Mouse (Mus musculus): ENCODE measurements around the gene Ebf3. TPM values are rescaled to one million over a fixed set of nuclear protein-coding genes. Genes with fewer than 3 reads are reported as not detected.

Gene Ebf3
- total and polyA plus RNA-seq, 2 experiments from 2014 or later: 7.1 to 90.4 TPM

GRCm38 (mm10) chr7:137278171-137278570, 36.1 kb downstream of the Ebf3 start:
- TF ChIP-seq CTCF (IDR thresholded peaks at IDR 0.05): no peak
- WGBS: 73% methylated on average over 7 of the region's 7 CpGs
- peak; percentile 71 for DNase-seq (ENCODE audit: low spot score)

DNA sequence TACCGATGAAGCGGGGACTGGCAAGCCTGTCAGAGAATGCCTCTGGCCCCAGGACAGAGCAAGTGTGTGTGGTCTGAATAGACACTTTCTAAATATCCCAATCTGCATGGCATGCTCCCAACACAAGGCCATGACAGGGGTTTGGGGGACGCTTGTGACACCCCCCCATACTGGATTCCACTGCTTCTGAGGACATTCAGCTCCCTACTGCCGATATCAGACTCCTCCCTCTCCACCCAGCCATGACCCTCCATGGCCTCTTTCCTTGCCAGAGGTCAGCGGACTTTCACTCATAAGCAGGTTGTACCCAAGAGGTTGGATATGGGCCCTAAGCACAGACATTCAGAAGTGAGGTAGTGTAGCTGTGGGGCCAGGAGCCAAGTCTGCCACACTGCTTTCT, 36.5 kb downstream of the Ebf3 start:
- ATAC-seq (ENCODE audit: low FRiP score) (no peak), DNase-seq (ENCODE audit: low spot score) (no peak)
- H3K4me3 ChIP-seq (ENCODE audit: low read depth, low read length): no peak overlapping the region
- no peaks in the 10 kb centered on the region for H3K27me3 ChIP-seq (ENCODE audit: insufficient read depth, low read length)
- H3K27ac ChIP-seq (ENCODE audit: low read depth, low read length): no peak overlapping the region
- H3K9me3 ChIP-seq (ENCODE audit: low read length): no peaks in the 10 kb centered on the region
- TF ChIP-seq CTCF (IDR thresholded peaks at IDR 0.05): no peak
- 78% methylated on average over 5 of the region's 5 CpGs for WGBS
- H3K4me1 ChIP-seq (ENCODE audit: insufficient read depth, low read length): no peaks in the 10 kb centered on the region; the same call in 1 of the 2 replicates
- no peak overlapping the region for H3K4me2 ChIP-seq (ENCODE audit: low read depth, low read length, poor library complexity, severe bottlenecking)
- H3K9ac ChIP-seq (replicated peaks; ENCODE audit: low read length, poor library complexity, severe bottlenecking): no peak overlapping the region
- no peaks in the 10 kb centered on the region for H3K36me3 ChIP-seq (ENCODE audit: insufficient read depth, low read length)

More at GRCm38 (mm10) chr7:137278171-137278570, 36.1 kb downstream of the Ebf3 start:
- H3K9me3 ChIP-seq (ENCODE audit: low read length): no peaks in the 10 kb centered on the region
- H3K4me1 ChIP-seq (ENCODE audit: insufficient read depth, low read length): no peaks in the 10 kb centered on the region; the same call in 1 of the 2 replicates
- no peak for ATAC-seq (ENCODE audit: low FRiP score)
- no peaks in the 10 kb centered on the region for H3K36me3 ChIP-seq (ENCODE audit: insufficient read depth, low read length)
- no peaks in the 10 kb centered on the region for H3K27me3 ChIP-seq (ENCODE audit: insufficient read depth, low read length)
- H3K4me3 ChIP-seq (ENCODE audit: low read depth, low read length): no peak overlapping the region
- no peak overlapping the region for H3K27ac ChIP-seq (ENCODE audit: low read depth, low read length)
- no peak overlapping the region for H3K9ac ChIP-seq (replicated peaks; ENCODE audit: low read length, poor library complexity, severe bottlenecking)
- H3K4me2 ChIP-seq (ENCODE audit: low read depth, low read length, poor library complexity, severe bottlenecking): no peak overlapping the region

- no peak overlapping the region for H3K9ac ChIP-seq (replicated peaks; ENCODE audit: low read length, poor library complexity, severe bottlenecking)
- no peak overlapping the region for H3K4me3 ChIP-seq (ENCODE audit: low read depth, low read length)
Measured at GRCm38 (mm10) chr7:137272252-137272651, 42.0 kb downstream of the Ebf3 start.

DNA sequence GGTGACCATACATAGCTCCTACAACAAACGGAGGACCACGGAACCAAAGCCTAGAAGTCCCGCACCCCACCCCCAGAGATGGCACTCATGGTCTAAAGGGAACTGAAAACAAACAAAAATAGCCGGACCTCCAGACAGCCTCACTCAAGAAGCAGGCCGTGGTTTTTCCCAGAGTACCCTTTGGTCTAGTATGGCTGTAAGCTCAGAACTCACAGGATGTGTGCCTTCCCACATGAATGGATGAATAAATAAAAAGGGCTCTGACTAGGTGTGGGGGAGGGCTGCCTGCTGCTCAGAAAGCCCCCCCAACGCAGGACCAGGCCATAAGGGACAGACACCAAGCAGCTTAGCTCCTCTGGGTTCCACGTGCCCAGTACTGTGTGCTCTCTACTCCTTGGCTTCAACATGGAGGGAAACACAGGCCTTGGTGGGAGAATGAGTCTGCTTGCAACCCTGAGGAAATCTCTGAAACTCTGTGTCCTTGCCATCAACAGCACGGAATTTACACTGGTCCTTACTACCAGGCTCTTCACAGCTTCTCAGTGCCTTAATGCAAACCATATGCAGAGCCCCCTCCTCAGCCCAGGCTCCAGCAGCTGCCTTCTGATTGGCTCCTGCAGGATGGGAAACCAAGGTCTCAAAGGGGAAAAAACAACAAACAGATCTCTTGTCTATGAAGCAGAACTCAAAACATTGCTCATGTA, 45.6 kb downstream of the Ebf3 start:
- Histone ChIP-seq H3K4me2 (ENCODE audit: low read depth, low read length, poor library complexity, severe bottlenecking) (no peak overlapping the region), H3K9me3 (ENCODE audit: low read length) (no peaks in the 10 kb centered on the region), H3K4me1 (ENCODE audit: insufficient read depth, low read length) (peaks cover 3% of the 10 kb centered on the region; the same call in 1 of the 2 replicates), H3K27ac (ENCODE audit: low read depth, low read length) (no peak overlapping the region), H3K27me3 (ENCODE audit: insufficient read depth, low read length) (no peaks in the 10 kb centered on the region), H3K36me3 (ENCODE audit: insufficient read depth, low read length) (no peaks in the 10 kb centered on the region), H3K9ac (replicated peaks; ENCODE audit: low read length, poor library complexity, severe bottlenecking) (no peak overlapping the region), H3K4me3 (ENCODE audit: low read depth, low read length) (no peak overlapping the region)
- ATAC-seq (ENCODE audit: low FRiP score) (no peak), DNase-seq (ENCODE audit: low spot score) (no peak)
- no peak for TF ChIP-seq CTCF (IDR thresholded peaks at IDR 0.05)
- 72% methylated on average over 8 of the region's 8 CpGs for WGBS

More at GRCm38 (mm10) chr7:137272252-137272651, 42.0 kb downstream of the Ebf3 start:
- Histone ChIP-seq H3K27me3 (ENCODE audit: insufficient read depth, low read length) (no peaks in the 10 kb centered on the region), H3K9me3 (ENCODE audit: low read length) (no peaks in the 10 kb centered on the region), H3K36me3 (ENCODE audit: insufficient read depth, low read length) (no peaks in the 10 kb centered on the region), H3K27ac (ENCODE audit: low read depth, low read length) (no peak overlapping the region), H3K4me1 (ENCODE audit: insufficient read depth, low read length) (no peaks in the 10 kb centered on the region), H3K4me2 (ENCODE audit: low read depth, low read length, poor library complexity, severe bottlenecking) (no peak overlapping the region)
- TF ChIP-seq CTCF (IDR thresholded peaks at IDR 0.05): no peak
- 80% methylated on average over 10 of the region's 10 CpGs for WGBS
- DNase-seq (ENCODE audit: low spot score) (no peak), ATAC-seq (ENCODE audit: low FRiP score) (no peak)

DNA sequence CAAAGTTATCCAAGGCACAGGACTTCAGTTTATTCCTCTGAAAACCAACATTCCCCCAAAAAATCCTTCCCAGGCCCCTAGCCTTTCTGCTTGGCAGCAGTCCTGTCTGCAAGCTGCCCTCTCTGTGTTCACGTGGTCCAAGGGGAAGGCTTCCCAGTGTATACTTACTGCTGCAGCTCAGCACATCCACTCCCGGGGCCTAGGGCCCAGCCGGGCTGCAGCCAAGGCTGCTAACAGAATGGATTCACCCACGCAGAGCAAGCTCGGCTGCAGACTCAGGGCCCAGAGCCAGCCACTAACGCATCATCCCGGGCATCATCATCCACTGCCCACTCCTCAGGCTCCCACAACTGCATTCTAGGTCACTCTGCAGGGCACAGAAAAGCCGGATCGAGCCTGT, 46.8 kb downstream of the Ebf3 start:
- no peak for TF ChIP-seq CTCF (IDR thresholded peaks at IDR 0.05)
- Histone ChIP-seq H3K4me3 (ENCODE audit: low read depth, low read length) (no peak overlapping the region), H3K4me2 (ENCODE audit: low read depth, low read length, poor library complexity, severe bottlenecking) (peak overlapping the region; percentile 45; the same call in 1 of the 2 replicates), H3K36me3 (ENCODE audit: insufficient read depth, low read length) (no peaks in the 10 kb centered on the region), H3K27me3 (ENCODE audit: insufficient read depth, low read length) (no peaks in the 10 kb centered on the region), H3K4me1 (ENCODE audit: insufficient read depth, low read length) (peaks cover 5% of the 10 kb centered on the region; the same call in 1 of the 2 replicates), H3K27ac (ENCODE audit: low read depth, low read length) (no peak overlapping the region), H3K9ac (replicated peaks; ENCODE audit: low read length, poor library complexity, severe bottlenecking) (no peak overlapping the region), H3K9me3 (ENCODE audit: low read length) (no peaks in the 10 kb centered on the region)
- WGBS: 52% methylated on average over 9 of the region's 9 CpGs
- peak; percentile 66 for DNase-seq (ENCODE audit: low spot score)
- ATAC-seq (ENCODE audit: low FRiP score): no peak

- no peak overlapping the region for H3K9ac ChIP-seq (replicated peaks; ENCODE audit: low read length, poor library complexity, severe bottlenecking)
- peaks cover 5% of the 10 kb centered on the region; the same call in 1 of the 2 replicates for H3K4me1 ChIP-seq (ENCODE audit: insufficient read depth, low read length)
- peak overlapping the region; percentile 15; the same call in 1 of the 2 replicates for H3K4me3 ChIP-seq (ENCODE audit: low read depth, low read length)
- no peaks in the 10 kb centered on the region for H3K27me3 ChIP-seq (ENCODE audit: insufficient read depth, low read length)
- WGBS: 18% methylated on average over 17 of the region's 17 CpGs
- H3K9me3 ChIP-seq (ENCODE audit: low read length): no peaks in the 10 kb centered on the region
- ATAC-seq (ENCODE audit: low FRiP score) (no peak), DNase-seq (ENCODE audit: low spot score) (no peak)
- no peak for TF ChIP-seq CTCF (IDR thresholded peaks at IDR 0.05)
- H3K4me2 ChIP-seq (ENCODE audit: low read depth, low read length, poor library complexity, severe bottlenecking): peak overlapping the region; percentile 45
- peak overlapping the region; percentile 28; the same call in 1 of the 2 replicates for H3K27ac ChIP-seq (ENCODE audit: low read depth, low read length)
- H3K36me3 ChIP-seq (ENCODE audit: insufficient read depth, low read length): no peaks in the 10 kb centered on the region
Measured at GRCm38 (mm10) chr7:137266575-137266974, 47.7 kb downstream of the Ebf3 start.
